Mouse (Mus musculus) G1E (cell line): ENCODE measurements around the gene Cd300e.

Source experiments
- CTCF ChIP-seq: IDR thresholded peaks from 2 replicates; pipeline ENCODE4 v1.5.1; 2012; ENCODE audit warnings: low read depth, low read length, inconsistent platforms, mixed read lengths
- GATA1 ChIP-seq: IDR thresholded peaks from 2 replicates; pipeline ENCODE4 v1.6.1; 2012; ENCODE audit warnings: borderline replicate concordance, low read length, inconsistent platforms, mixed read lengths
- GATA2 ChIP-seq: IDR thresholded peaks from 2 replicates; pipeline ENCODE4 v1.6.1; 2012; ENCODE audit warnings: low read depth, low read length, inconsistent platforms, borderline replicate concordance
- POLR2AphosphoS5 ChIP-seq: IDR thresholded peaks from 2 replicates; pipeline ENCODE4 v1.6.1; 2012; ENCODE audit warnings: low read depth, low read length, inconsistent platforms; ENCODE audit not compliant: insufficient replicate concordance
- TAL1 ChIP-seq: conservative IDR thresholded peaks from 2 replicates; pipeline ENCODE4 v1.6.1; 2012; ENCODE audit warnings: low read depth, low read length, inconsistent platforms, mixed read lengths

- TF ChIP-seq CTCF (no peak), TAL1 (no peak), GATA1 (no peak), POLR2AphosphoS5 (no peak), GATA2 (no peak)
These were observed 7.4 kb downstream of the Cd300e start for GRCm38 (mm10) chr11:115054537-115054936.
